ENCODE assay signal across 27 mouse cellular contexts in genomic region chr15:81954151-81954583, GRCm38 (mm10). TPM values are rescaled to one million over a fixed set of nuclear protein-coding genes. Genes with fewer than 3 reads are reported as not detected.
DNase-seq lines count a peak whose midpoint lies in the region; ATAC-seq lines count a peak whose summit lies in the region.
"Had no signal": no experiment of that assay in that cellular context is flagged by ENCODE, and none has a peak within 500 bp of the region (broad histone marks: within the 10 kb centered on the region; RNA-seq: fewer than 3 reads in every experiment).

No protein-coding gene starts in this region.

- no peaks in the 10 kb centered on the region for H3K4me1 ChIP-seq in embryonic facial prominence, embryonic 14.5 days (ENCODE audit: control insufficient read depth, insufficient read depth, low read length)
- 0 out of 2 replicates have a peak, but pooled peaks cover 6% of the 10 kb centered on the region for H3K4me1 ChIP-seq in embryonic facial prominence, embryonic 10.5 days
- no peaks in the 10 kb centered on the region for H3K4me1 ChIP-seq in midbrain, embryonic 11.5 days (ENCODE audit: control insufficient read depth, insufficient read depth, low read length)
- H3K4me1 ChIP-seq in midbrain, embryonic 13.5 days (replicated peaks) = peaks cover 2% of the 10 kb centered on the region; the same call in 1 of the 2 replicates
- peaks cover 4% of the 10 kb centered on the region for H3K4me1 ChIP-seq in neural tube, embryonic 15.5 days
- H3K4me1 ChIP-seq: hindbrain, embryonic 12.5 days; limb, embryonic 13.5 days; stomach, embryonic 15.5 days had no signal

- H3K9me3 ChIP-seq in embryonic facial prominence, embryonic 14.5 days (ENCODE audit: control insufficient read depth, low read length) = no peaks in the 10 kb centered on the region
- no peaks in the 10 kb centered on the region for H3K9me3 ChIP-seq in embryonic facial prominence, embryonic 10.5 days
- H3K9me3 ChIP-seq in midbrain, embryonic 11.5 days (ENCODE audit: control insufficient read depth, low read length) = no peaks in the 10 kb centered on the region
- H3K9me3 ChIP-seq in midbrain, embryonic 13.5 days = no peaks in the 10 kb centered on the region
- no peaks in the 10 kb centered on the region for H3K9me3 ChIP-seq in neural tube, embryonic 15.5 days (replicated peaks)
- H3K9me3 ChIP-seq: forebrain, embryonic 13.5 days; hindbrain, embryonic 12.5 days; limb, embryonic 13.5 days; liver, embryonic 15.5 days; megakaryocyte, embryonic 14.5 days; stomach, embryonic 15.5 days had no signal

- no peak overlapping the region for H3K9ac ChIP-seq in embryonic facial prominence, embryonic 14.5 days (ENCODE audit: low read depth, low read length)
- H3K9ac ChIP-seq in midbrain, embryonic 11.5 days (ENCODE audit: low read length) = no peak overlapping the region
- H3K9ac ChIP-seq in midbrain, embryonic 13.5 days (replicated peaks) = no peak overlapping the region
- no peak overlapping the region for H3K9ac ChIP-seq in neural tube, embryonic 15.5 days (replicated peaks)
- H3K9ac ChIP-seq: forebrain, embryonic 13.5 days; hindbrain, embryonic 12.5 days; limb, embryonic 13.5 days; liver, embryonic 15.5 days; stomach, embryonic 15.5 days had no signal

- H3K4me2 ChIP-seq in embryonic facial prominence, embryonic 14.5 days (ENCODE audit: low read depth, low read length) = no peak overlapping the region
- no peak overlapping the region for H3K4me2 ChIP-seq in midbrain, embryonic 11.5 days
- H3K4me2 ChIP-seq in midbrain, embryonic 13.5 days (replicated peaks) = no peak overlapping the region
- no peak overlapping the region for H3K4me2 ChIP-seq in neural tube, embryonic 15.5 days
- H3K4me2 ChIP-seq: forebrain, embryonic 13.5 days; hindbrain, embryonic 12.5 days; limb, embryonic 13.5 days; liver, embryonic 15.5 days; stomach, embryonic 15.5 days had no signal

- no peak overlapping the region for H3K27ac ChIP-seq in embryonic facial prominence, embryonic 14.5 days (replicated peaks; ENCODE audit: low read depth, low read length)
- no peak overlapping the region for H3K27ac ChIP-seq in embryonic facial prominence, embryonic 10.5 days (replicated peaks)
- H3K27ac ChIP-seq in midbrain, embryonic 11.5 days (ENCODE audit: low read depth, low read length) = no peak overlapping the region
- no peak overlapping the region for H3K27ac ChIP-seq in midbrain, embryonic 13.5 days
- no peak overlapping the region for H3K27ac ChIP-seq in neural tube, embryonic 15.5 days (replicated peaks)
- H3K27ac ChIP-seq: forebrain, embryonic 13.5 days; hindbrain, embryonic 12.5 days; limb, embryonic 13.5 days; liver, embryonic 15.5 days; stomach, embryonic 15.5 days had no signal

- intact Hi-C loops in left cerebral cortex, postnatal 10 days (cut with DNase I) = no loop called here

- ATAC-seq in embryonic facial prominence, embryonic 14.5 days (ENCODE audit: low read depth) = no peak; the same call in 1 of the 2 replicates
- ATAC-seq in midbrain, embryonic 11.5 days (ENCODE audit: low FRiP score) = no peak
- ATAC-seq in midbrain, embryonic 13.5 days = no peak
- no peak for ATAC-seq in neural tube, embryonic 15.5 days (ENCODE audit: low FRiP score)
- ATAC-seq: forebrain, embryonic 13.5 days; midbrain, embryonic 16.5 days had no signal

- H3K4me3 ChIP-seq in embryonic facial prominence, embryonic 14.5 days (ENCODE audit: low read depth, low read length) = no peak overlapping the region
- H3K4me3 ChIP-seq in embryonic facial prominence, embryonic 10.5 days = no peak overlapping the region
- H3K4me3 ChIP-seq in midbrain, embryonic 11.5 days (ENCODE audit: low read depth, low read length) = no peak overlapping the region
- H3K4me3 ChIP-seq in midbrain, embryonic 13.5 days (replicated peaks) = no peak overlapping the region
- no peak overlapping the region for H3K4me3 ChIP-seq in neural tube, embryonic 15.5 days (replicated peaks)
- H3K4me3 ChIP-seq: forebrain, embryonic 13.5 days; hindbrain, embryonic 12.5 days; limb, embryonic 13.5 days; liver, embryonic 15.5 days; megakaryocyte, embryonic 14.5 days; stomach, embryonic 15.5 days had no signal

- peaks cover 34% of the 10 kb centered on the region for H3K36me3 ChIP-seq in embryonic facial prominence, embryonic 14.5 days (ENCODE audit: control insufficient read depth, insufficient read depth, low read length)
- peaks cover 27% of the 10 kb centered on the region; the same call in 1 of the 2 replicates for H3K36me3 ChIP-seq in embryonic facial prominence, embryonic 10.5 days (replicated peaks)
- 0 out of 2 replicates have a peak, but pooled peaks cover 3% of the 10 kb centered on the region for H3K36me3 ChIP-seq in midbrain, embryonic 11.5 days (ENCODE audit: control insufficient read depth, insufficient read depth, low read length)
- peaks cover 47% of the 10 kb centered on the region for H3K36me3 ChIP-seq in midbrain, embryonic 13.5 days
- H3K36me3 ChIP-seq in neural tube, embryonic 15.5 days = peaks cover 58% of the 10 kb centered on the region

- 89% methylated on average over 9 of the region's 9 CpGs for WGBS in embryonic facial prominence, embryonic 14.5 days
- WGBS in embryonic facial prominence, embryonic 10.5 days = 96% methylated on average over 9 of the region's 9 CpGs
- WGBS in midbrain, embryonic 11.5 days = 97% methylated on average over 9 of the region's 9 CpGs
- 97% methylated on average over 9 of the region's 9 CpGs for WGBS in midbrain, embryonic 13.5 days
- 96% methylated on average over 9 of the region's 9 CpGs for WGBS in neural tube, embryonic 15.5 days

- peak; percentile 22 for DNase-seq in embryonic facial prominence, embryonic 14.5 days (ENCODE audit: low spot score)
- no peak for DNase-seq in embryonic facial prominence, embryonic 10.5 days (ENCODE audit: low spot score)
- peak; percentile 53 for DNase-seq in midbrain, embryonic 11.5 days (ENCODE audit: low spot score, missing footprints)
- DNase-seq in cerebellum, postnatal 10 days = peak; percentile 66 to 75
- DNase-seq in left cerebral cortex, postnatal 10 days (ENCODE audit: extremely low spot score in 1 of 2, low spot score in 2 of 2) = no peak
- DNase-seq in frontal cortex, adult 2 months (ENCODE audit: extremely low spot score in 1 of 2, low spot score in 1 of 2) = no peak
- DNase-seq: gastrocnemius, postnatal 25 days; kidney, adult 8-10 months; kidney, postnatal 25 days; lung, postnatal 14 days; thymus, adult 2 months had no signal

- no peaks in the 10 kb centered on the region for H3K27me3 ChIP-seq in embryonic facial prominence, embryonic 14.5 days (replicated peaks; ENCODE audit: control insufficient read depth, insufficient read depth, low read length)
- H3K27me3 ChIP-seq in embryonic facial prominence, embryonic 10.5 days (replicated peaks; ENCODE audit: low read depth, poor library complexity, severe bottlenecking) = no peaks in the 10 kb centered on the region
- no peaks in the 10 kb centered on the region for H3K27me3 ChIP-seq in midbrain, embryonic 11.5 days (ENCODE audit: control insufficient read depth, insufficient read depth, low read length)
- H3K27me3 ChIP-seq in midbrain, embryonic 13.5 days = no peaks in the 10 kb centered on the region
- H3K27me3 ChIP-seq in neural tube, embryonic 15.5 days (replicated peaks) = no peaks in the 10 kb centered on the region
- H3K27me3 ChIP-seq: forebrain, embryonic 13.5 days; hindbrain, embryonic 12.5 days; limb, embryonic 13.5 days; liver, embryonic 15.5 days; stomach, embryonic 15.5 days had no signal

RNA-seq across cellular contexts. Expression of gene Pmm1, which starts 6.6 kb away (rescaled TPM):
- polyA plus RNA-seq in embryonic facial prominence, embryonic 14.5 days (2014; fragmentation: Nextera tagmentation; extraction: Ambion mirVana) = 43.0 and 43.5 TPM in 2 replicates
- 21.9 and 26.9 TPM in 2 replicates for polyA plus RNA-seq in embryonic facial prominence, embryonic 10.5 days (2016; fragmentation: Nextera tagmentation; extraction: Ambion mirVana)
- polyA plus RNA-seq in midbrain, embryonic 11.5 days (2014; fragmentation: Nextera tagmentation; extraction: Ambion mirVana) = 26.9 and 29.8 TPM in 2 replicates
- 40.5 and 41.2 TPM in 2 replicates for polyA plus RNA-seq in midbrain, embryonic 13.5 days (2015; fragmentation: Nextera tagmentation; extraction: Ambion mirVana)
- 100 to 1,000 TPM; 177 TPM for total RNA-seq in left cerebral cortex, postnatal 10 days (2021)
- 283 and 289 TPM in 2 replicates for polyA plus RNA-seq in frontal cortex, adult 2 months (2012; rRNA removed)
- polyA plus RNA-seq in neural tube, embryonic 15.5 days (2015; fragmentation: Nextera tagmentation; extraction: Ambion mirVana) = 99.8 and 111 TPM in 2 replicates

RNA-seq across cellular contexts. Expression of gene Csdc2, which starts 17.6 kb away (rescaled TPM):
- 20.2 and 20.9 TPM in 2 replicates for polyA plus RNA-seq in embryonic facial prominence, embryonic 14.5 days (2014; fragmentation: Nextera tagmentation; extraction: Ambion mirVana)
- polyA plus RNA-seq in embryonic facial prominence, embryonic 10.5 days (2016; fragmentation: Nextera tagmentation; extraction: Ambion mirVana) = 8.1 and 8.5 TPM in 2 replicates
- polyA plus RNA-seq in midbrain, embryonic 11.5 days (2014; fragmentation: Nextera tagmentation; extraction: Ambion mirVana) = 18.0 and 18.9 TPM in 2 replicates
- 96.4 and 102 TPM in 2 replicates for polyA plus RNA-seq in midbrain, embryonic 13.5 days (2015; fragmentation: Nextera tagmentation; extraction: Ambion mirVana)
- 100 to 1,000 TPM; 154 to 156 TPM for total RNA-seq in left cerebral cortex, postnatal 10 days (2021)
- polyA plus RNA-seq in frontal cortex, adult 2 months (2012; rRNA removed) = 228 and 277 TPM in 2 replicates
- polyA plus RNA-seq in neural tube, embryonic 15.5 days (2015; fragmentation: Nextera tagmentation; extraction: Ambion mirVana) = 194 and 220 TPM in 2 replicates
- total RNA-seq: neutrophil, adult 5-6 weeks had no signal

RNA-seq across cellular contexts. Expression of gene 1700029P11Rik, which starts 26.2 kb away (rescaled TPM):
- not detected in 2 replicates for polyA plus RNA-seq in embryonic facial prominence, embryonic 14.5 days (2014; fragmentation: Nextera tagmentation; extraction: Ambion mirVana)
- not detected in 2 replicates for polyA plus RNA-seq in embryonic facial prominence, embryonic 10.5 days (2016; fragmentation: Nextera tagmentation; extraction: Ambion mirVana)
- polyA plus RNA-seq in midbrain, embryonic 11.5 days (2014; fragmentation: Nextera tagmentation; extraction: Ambion mirVana) = not detected in 2 replicates
- not detected in 2 replicates for polyA plus RNA-seq in midbrain, embryonic 13.5 days (2015; fragmentation: Nextera tagmentation; extraction: Ambion mirVana)
- not detected for total RNA-seq in left cerebral cortex, postnatal 10 days (2021)
- polyA plus RNA-seq in frontal cortex, adult 2 months (2012; rRNA removed) = not detected in 2 replicates
- not detected in 2 replicates for polyA plus RNA-seq in neural tube, embryonic 15.5 days (2015; fragmentation: Nextera tagmentation; extraction: Ambion mirVana)
- total RNA-seq: adrenal gland, adult 18-20 months; adrenal gland, postnatal 4 days; gastrocnemius, postnatal 25 days; layer of hippocampus, postnatal 10 days; left cerebral cortex, postnatal 14 days; neutrophil, adult 5-6 weeks had no signal
- polyA plus RNA-seq: forebrain, embryonic 13.5 days; heart, postnatal 0 days; hindbrain, embryonic 12.5 days; intestine, embryonic 14.5 days; limb, embryonic 13.5 days; liver, embryonic 15.5 days; midbrain, embryonic 16.5 days; stomach, embryonic 15.5 days; thymus, adult 2 months had no signal

RNA-seq across cellular contexts. Expression of gene Polr3h, which starts 28.1 kb away (rescaled TPM):
- 70.4 and 72.6 TPM in 2 replicates for polyA plus RNA-seq in embryonic facial prominence, embryonic 14.5 days (2014; fragmentation: Nextera tagmentation; extraction: Ambion mirVana)
- polyA plus RNA-seq in embryonic facial prominence, embryonic 10.5 days (2016; fragmentation: Nextera tagmentation; extraction: Ambion mirVana) = 74.3 and 84.5 TPM in 2 replicates
- polyA plus RNA-seq in midbrain, embryonic 11.5 days (2014; fragmentation: Nextera tagmentation; extraction: Ambion mirVana) = 66.9 and 75.6 TPM in 2 replicates
- polyA plus RNA-seq in midbrain, embryonic 13.5 days (2015; fragmentation: Nextera tagmentation; extraction: Ambion mirVana) = 69.7 and 70.1 TPM in 2 replicates
- total RNA-seq in left cerebral cortex, postnatal 10 days (2021) = 10 to 100 TPM; 44.8 to 55.0 TPM
- polyA plus RNA-seq in frontal cortex, adult 2 months (2012; rRNA removed) = 48.7 and 59.8 TPM in 2 replicates
- 93.2 and 107 TPM in 2 replicates for polyA plus RNA-seq in neural tube, embryonic 15.5 days (2015; fragmentation: Nextera tagmentation; extraction: Ambion mirVana)

RNA-seq across cellular contexts. Expression of gene Xrcc6, which starts 33.5 kb away (rescaled TPM):
- polyA plus RNA-seq in embryonic facial prominence, embryonic 14.5 days (2014; fragmentation: Nextera tagmentation; extraction: Ambion mirVana) = 68.4 and 68.8 TPM in 2 replicates
- polyA plus RNA-seq in embryonic facial prominence, embryonic 10.5 days (2016; fragmentation: Nextera tagmentation; extraction: Ambion mirVana) = 100 and 104 TPM in 2 replicates
- 58.4 and 62.2 TPM in 2 replicates for polyA plus RNA-seq in midbrain, embryonic 11.5 days (2014; fragmentation: Nextera tagmentation; extraction: Ambion mirVana)
- 42.8 and 46.0 TPM in 2 replicates for polyA plus RNA-seq in midbrain, embryonic 13.5 days (2015; fragmentation: Nextera tagmentation; extraction: Ambion mirVana)
- total RNA-seq in left cerebral cortex, postnatal 10 days (2021) = 10 to 100 TPM; 27.9 to 29.9 TPM
- polyA plus RNA-seq in frontal cortex, adult 2 months (2012; rRNA removed) = 23.3 and 27.2 TPM in 2 replicates
- polyA plus RNA-seq in neural tube, embryonic 15.5 days (2015; fragmentation: Nextera tagmentation; extraction: Ambion mirVana) = 41.6 and 74.7 TPM in 2 replicates

Comparison
In these comparisons a context has a peak if more than half of its experiments do, and no peak if none do; other contexts are left out.
1. DNase-seq: peak in embryonic facial prominence, embryonic 14.5 days (single experiment), midbrain, embryonic 11.5 days (single experiment) and cerebellum, postnatal 10 days (2 of 2); none in embryonic facial prominence, embryonic 10.5 days (single experiment), left cerebral cortex, postnatal 10 days (0 of 2) and frontal cortex, adult 2 months (0 of 2).